Mouse (Mus musculus) olfactory bulb, adult 2 months (tissue): ENCODE results near the gene Mapk8ip3. TPM values are rescaled to one million over a fixed set of nuclear protein-coding genes. Genes with fewer than 3 reads are reported as not detected.
"Not testable (repeated sequence)": the region's sequence is repeated elsewhere in the genome, so short reads cannot be mapped to it uniquely, and the experiment has no call there.

ENCODE experiments used
- H3K27ac ChIP-seq: fragments of 200-500 bp; 2 replicates; pipeline ENCODE4 v1.5.1; 2012; ENCODE audit warnings: low read depth, low read length; ENCODE audit not compliant: insufficient read depth
- H3K4me1 ChIP-seq: fragments of 200-500 bp; 2 replicates; pipeline ENCODE4 v1.6.1; 2012; ENCODE audit warnings: low read length; ENCODE audit not compliant: control insufficient read depth, insufficient read depth
- H3K4me3 ChIP-seq: fragments of 200-500 bp; 2 replicates; pipeline ENCODE4 v1.5.1; 2012; ENCODE audit warnings: mild to moderate bottlenecking, low read depth, low read length, moderate library complexity; ENCODE audit not compliant: insufficient read depth
- CTCF ChIP-seq: fragments of 200-500 bp; IDR thresholded peaks from 2 replicates; pipeline ENCODE4 v1.5.1; 2012; ENCODE audit warnings: low read depth, mild to moderate bottlenecking, low read length, moderate library complexity; ENCODE audit not compliant: insufficient read depth
- POLR2A ChIP-seq: fragments of 200-500 bp; IDR thresholded peaks from 2 replicates; pipeline ENCODE4 v1.6.1; 2012; ENCODE audit warnings: mild to moderate bottlenecking, low read depth, low read length, moderate library complexity; ENCODE audit not compliant: insufficient read depth
- WGBS: fragments of 180-500 bp; shearing (Covaris S2); methylation state at CpG from one replicate; pipeline ENCODE4 v1.1.7; 2018; 5-methylcytosine and 5-hydroxymethylcytosine counted together
- polyA plus RNA-seq: library from polyadenylated mRNA; stranded (reverse); fragments of >200 nt; gene quantifications from 2 replicates; pipeline ENCODE4 v1.2.4, GENCODE M21; 2012; ENCODE audit warnings: low replicate concordance; ENCODE audit not compliant: missing spikeins, insufficient read depth, insufficient read length

Mapk8ip3 gene
- 307 TPM in 1 of 2 replicates, not detected in the other for polyA plus RNA-seq

DNA sequence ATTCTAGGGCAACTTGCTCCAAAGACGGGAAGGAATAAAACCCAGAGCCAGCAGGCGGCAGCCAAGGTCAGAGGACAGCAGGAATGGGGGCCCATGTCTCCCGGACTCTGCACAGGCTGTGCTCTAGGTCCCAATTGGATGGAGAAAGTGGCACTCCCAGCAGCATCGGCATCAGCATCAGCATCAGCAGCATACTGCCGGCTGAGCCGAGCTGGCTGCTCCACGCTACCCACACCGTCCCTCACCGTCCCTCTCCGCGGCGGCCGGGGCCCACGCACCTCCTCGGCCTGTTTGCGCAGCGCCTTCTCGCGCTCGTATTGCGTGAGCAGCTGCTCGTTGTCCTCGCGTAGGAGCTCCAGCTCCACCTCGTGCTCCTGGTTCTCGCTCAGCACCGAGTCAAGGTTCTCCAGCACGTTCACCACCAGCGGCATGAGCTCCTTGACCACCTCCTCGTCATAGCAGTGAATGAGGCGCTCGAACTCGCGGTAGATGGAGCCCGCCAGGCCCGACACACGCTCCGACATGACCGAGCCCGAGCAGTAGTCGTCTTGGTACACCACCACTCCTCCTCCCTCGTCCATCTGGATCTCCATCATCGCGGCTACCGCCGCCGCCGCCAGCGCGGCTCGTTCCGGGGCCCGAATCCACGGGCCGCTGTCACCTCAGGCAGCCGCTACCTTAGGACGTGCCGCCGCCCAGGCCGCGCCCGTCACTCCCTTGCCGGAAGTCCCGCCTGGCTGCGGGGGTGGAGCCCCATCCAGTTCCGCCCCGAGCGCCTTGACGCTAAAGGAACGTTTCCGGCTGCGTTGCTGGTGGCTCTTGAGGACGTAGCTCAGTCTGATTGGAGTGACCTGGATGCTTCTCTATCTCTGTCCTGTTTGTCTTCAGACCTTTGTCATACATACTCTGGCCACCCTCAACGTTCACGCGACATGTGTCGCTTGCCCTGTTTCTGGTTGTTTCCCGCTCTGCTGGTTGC lies at the start of gene Mapk8ip3:
Gene Mapk8ip3, minus strand, starts transcription at position 719 of the 979 bp plus-strand sequence.
- Histone ChIP-seq H3K27ac (peak within 1 kb of the TSS; percentile 77), H3K4me1 (peaks cover 5% of the 10 kb centered on the region; the same call in 1 of the 2 replicates), H3K4me3 (peak within 1 kb of the TSS; percentile 69)
- TF ChIP-seq POLR2A (peak; percentile 77), CTCF (no peak)
- under 1% methylated on average over 78 of the region's 78 CpGs for WGBS

DNA sequence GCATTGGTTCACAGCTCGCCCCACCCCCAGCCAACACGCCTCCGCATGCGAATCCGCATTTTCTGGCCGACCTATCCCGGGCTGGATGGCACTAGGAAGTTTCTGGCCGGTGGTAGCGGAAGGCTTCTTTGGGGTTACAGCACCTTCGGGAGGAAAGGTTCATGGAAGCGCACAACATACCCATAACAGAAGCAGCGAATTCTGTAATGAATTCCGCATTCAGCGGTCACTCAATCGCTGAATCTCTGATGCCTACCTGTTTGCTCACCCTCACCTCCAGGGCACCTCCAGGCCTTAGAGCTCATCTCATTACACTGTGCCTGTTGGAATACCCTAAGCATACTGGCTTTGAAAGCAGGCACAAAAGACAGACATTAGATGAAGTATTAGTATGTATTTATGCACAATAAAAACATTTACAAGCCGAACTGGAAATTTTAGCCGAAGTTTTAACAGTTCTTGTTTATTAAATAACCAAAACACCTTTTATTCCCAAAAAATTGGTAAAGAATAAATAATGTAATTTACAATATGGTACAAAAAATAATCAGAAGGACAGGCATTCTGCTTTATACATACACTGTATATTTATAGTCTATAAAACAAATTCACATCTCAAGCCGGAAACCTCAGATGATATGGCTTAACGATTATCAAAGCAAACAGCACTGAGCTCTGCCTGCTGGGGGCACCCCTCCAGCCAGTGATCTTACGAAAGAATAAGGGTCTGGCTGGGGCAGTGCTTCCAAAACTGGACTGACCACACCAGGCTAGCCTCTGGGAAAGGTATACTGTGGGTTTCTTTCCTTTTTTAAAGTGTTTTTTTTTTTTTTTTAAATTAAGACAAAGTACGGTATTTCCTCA lies 24.3 kb upstream of the Mapk8ip3 start:
- TF ChIP-seq CTCF (no peak), POLR2A (no peak)
- WGBS, result 13% methylated on average over 21 of the region's 21 CpGs
- H3K27ac ChIP-seq, result no peak overlapping the region
- 0 out of 2 replicates have a peak, but pooled peaks cover 2% of the 10 kb centered on the region for H3K4me1 ChIP-seq
- H3K4me3 ChIP-seq, result peak overlapping the region; percentile 46

- H3K27ac ChIP-seq, result no peak within 1 kb of the TSS
- no peak for TF ChIP-seq CTCF
- TF ChIP-seq POLR2A, result peak; percentile 55; the same call in 1 of the 2 replicates
These were observed 23.5 kb upstream of the Mapk8ip3 start, which contains the start of gene Jpt2 for GRCm38 (mm10) chr17:24960135-24960851. Jpt2 (minus strand) TSS chr17:24960689.

GRCm38 (mm10) chr17:24959371-24959770 lies 22.6 kb upstream of the Mapk8ip3 start:
- H3K4me3 ChIP-seq, result no peak overlapping the region
- 31% methylated on average over 8 of the region's 8 CpGs for WGBS
- H3K27ac ChIP-seq, result no peak overlapping the region
- 0 out of 2 replicates have a peak, but pooled peaks cover 2% of the 10 kb centered on the region for H3K4me1 ChIP-seq
- TF ChIP-seq CTCF (no peak), POLR2A (no peak)

More at GRCm38 (mm10) chr17:24960135-24960851, 23.5 kb upstream of the Mapk8ip3 start, which contains the start of gene Jpt2:
- peak within 1 kb of the TSS; percentile 98 for H3K4me3 ChIP-seq
- WGBS, result under 1% methylated on average over 59 of the region's 59 CpGs
- H3K4me1 ChIP-seq, result 0 out of 2 replicates have a peak, but pooled peaks cover 2% of the 10 kb centered on the region

- TF ChIP-seq CTCF (no peak), POLR2A (no peak)
- Histone ChIP-seq H3K4me1 (no peaks in the 10 kb centered on the region), H3K4me3 (no peak overlapping the region), H3K27ac (no peak overlapping the region)
- WGBS, result 97% methylated on average over 2 of the region's 2 CpGs
These were observed 16.5 kb upstream of the Mapk8ip3 start for GRCm38 (mm10) chr17:24953291-24953690.

GRCm38 (mm10) chr17:24950671-24951070 lies 13.9 kb upstream of the Mapk8ip3 start:
- 95% methylated on average over 2 of the region's 2 CpGs for WGBS
- H3K27ac ChIP-seq, result no peak overlapping the region
- TF ChIP-seq CTCF (no peak), POLR2A (no peak)
- no peaks in the 10 kb centered on the region for H3K4me1 ChIP-seq
- no peak overlapping the region for H3K4me3 ChIP-seq

DNA sequence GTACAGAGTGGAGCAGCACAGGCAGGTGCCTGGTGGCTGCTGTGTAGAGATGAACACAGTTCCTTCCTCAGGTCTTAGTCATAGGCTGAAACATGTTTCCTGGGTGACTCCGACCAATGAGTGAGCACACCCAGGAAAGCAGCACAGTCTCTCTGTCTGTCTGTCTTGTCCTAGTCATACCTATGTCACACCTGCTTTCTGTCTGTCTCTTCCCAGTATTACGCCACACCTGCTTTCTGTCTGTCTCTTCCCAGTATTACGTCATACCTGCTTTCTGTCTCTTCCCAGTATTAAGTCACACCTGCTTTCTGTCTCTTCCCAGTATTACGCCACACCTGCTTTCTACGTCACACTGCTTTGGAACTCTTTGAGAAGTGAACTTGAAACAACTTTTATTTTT lies 11.4 kb upstream of the Mapk8ip3 start:
- Histone ChIP-seq H3K4me3 (no peak overlapping the region), H3K4me1 (no peaks in the 10 kb centered on the region), H3K27ac (no peak overlapping the region)
- TF ChIP-seq POLR2A (no peak), CTCF (no peak)
- WGBS, result 97% methylated on average over 5 of the region's 5 CpGs

- WGBS, result 97% methylated on average over 1 of the region's 1 CpGs
- H3K4me3 ChIP-seq, H3K4me1 ChIP-seq, H3K27ac ChIP-seq: not testable (repeated sequence)
These were observed 6.8 kb upstream of the Mapk8ip3 start for GRCm38 (mm10) chr17:24943589-24943988.
